In genomic region chr3:37401729-37402610, GRCm38 (mm10) we compare ENCODE assay signal across 11 mouse cellular contexts. TPM values are rescaled to one million over a fixed set of nuclear protein-coding genes. Genes with fewer than 3 reads are reported as not detected.
DNase-seq lines count a peak whose midpoint lies in the region; ATAC-seq and TF ChIP-seq lines count a peak whose summit lies in the region.
"Had no signal": no experiment of that assay in that cellular context is flagged by ENCODE, and none has a peak within 500 bp of the region (broad histone marks: within the 10 kb centered on the region; RNA-seq: fewer than 3 reads in every experiment).

No protein-coding gene starts in this region.

- DNase-seq in adrenal gland, adult (ENCODE audit: inconsistent age in 2 of 2, low spot score in 1 of 2): peak; percentile 69 to 86
- DNase-seq in adrenal gland, postnatal 4 days (ENCODE audit: low spot score in 2 of 2): no peak
- peak; percentile 11 for DNase-seq in brain, embryonic 14.5 days (ENCODE audit: low read depth)
- DNase-seq in heart, postnatal 10 days: peak; percentile 54
- DNase-seq in limb, embryonic 14.5 days (ENCODE audit: low spot score): peak; percentile 87
- DNase-seq in right cerebral cortex, adult 2 months (ENCODE audit: low spot score in 2 of 2): no peak
- DNase-seq in cerebellum, adult 9-11 months: no peak
- no peak for DNase-seq in cerebellum, adult 11-12 months
- DNase-seq: layer of hippocampus, adult 9-11 months; thymus, adult 18-20 months had no signal

- no peak overlapping the region for H3K4me3 ChIP-seq in limb, embryonic 14.5 days (replicated peaks; ENCODE audit: low read length)
- H3K4me3 ChIP-seq: forebrain, embryonic 12.5 days had no signal

- TF ChIP-seq POLR2A in brain, embryonic 14.5 days (IDR thresholded peaks at IDR 0.05; ENCODE audit: borderline replicate concordance, extremely low read depth, insufficient read depth, insufficient read length, poor library complexity, severe bottlenecking): no peak
- no peak for TF ChIP-seq POLR2A in limb, embryonic 14.5 days (IDR thresholded peaks at IDR 0.05; ENCODE audit: borderline replicate concordance, extremely low read depth, insufficient read depth, insufficient read length)

- H3K9me3 ChIP-seq in limb, embryonic 14.5 days (ENCODE audit: control insufficient read depth, low read length): no peaks in the 10 kb centered on the region
- H3K9me3 ChIP-seq: forebrain, embryonic 12.5 days had no signal

- no peak overlapping the region for H3K9ac ChIP-seq in limb, embryonic 14.5 days (ENCODE audit: low read depth, low read length, severe bottlenecking)
- H3K9ac ChIP-seq: forebrain, embryonic 12.5 days had no signal

- peaks cover 26% of the 10 kb centered on the region for H3K4me1 ChIP-seq in limb, embryonic 14.5 days (ENCODE audit: control insufficient read depth, insufficient read depth, low read length)
- H3K4me1 ChIP-seq: forebrain, embryonic 12.5 days had no signal

- H3K36me3 ChIP-seq in limb, embryonic 14.5 days (ENCODE audit: control insufficient read depth, insufficient read depth, low read length): no peaks in the 10 kb centered on the region
- H3K36me3 ChIP-seq: forebrain, embryonic 12.5 days had no signal

- intact Hi-C loops in heart, postnatal 10 days (cut with DNase I): no loop called here

- H3K27ac ChIP-seq in limb, embryonic 14.5 days (replicated peaks; ENCODE audit: low read depth, low read length): peak overlapping the region; percentile 91
- H3K27ac ChIP-seq: forebrain, embryonic 12.5 days had no signal

- peak; percentile 87 for ATAC-seq in limb, embryonic 14.5 days (ENCODE audit: low FRiP score, low read depth)

- no peaks in the 10 kb centered on the region for H3K27me3 ChIP-seq in limb, embryonic 14.5 days (ENCODE audit: control insufficient read depth, insufficient read depth, low read length)
- H3K27me3 ChIP-seq: forebrain, embryonic 12.5 days had no signal

- no peak overlapping the region for H3K4me2 ChIP-seq in limb, embryonic 14.5 days (replicated peaks; ENCODE audit: low read depth, low read length, severe bottlenecking)
- H3K4me2 ChIP-seq: forebrain, embryonic 12.5 days had no signal

- TF ChIP-seq CTCF in brain, embryonic 14.5 days (IDR thresholded peaks at IDR 0.05; ENCODE audit: borderline replicate concordance, extremely low read depth, insufficient read depth, insufficient read length): no peak

- WGBS in limb, embryonic 14.5 days: 26% methylated on average over 11 of the region's 11 CpGs

RNA-seq across cellular contexts. Expression of gene Spata5, which starts 17.7 kb away (rescaled TPM):
- 10 to 100 TPM; 32.0 to 42.8 TPM for total RNA-seq in adrenal gland, postnatal 4 days (2021)
- polyA plus RNA-seq in brain, embryonic 14.5 days (2012; rRNA removed): 7.1 and 12.3 TPM in 2 replicates
- 10 to 100 TPM; 21.1 to 23.3 TPM for total RNA-seq in heart, postnatal 10 days (2021)
- polyA plus RNA-seq in limb, embryonic 14.5 days (2012; rRNA removed): 5.7 and 9.6 TPM in 2 replicates
- 39.9 and 40.2 TPM in 2 replicates for polyA plus RNA-seq in limb, embryonic 14.5 days (2014; fragmentation: Nextera tagmentation; extraction: Ambion mirVana)

RNA-seq across cellular contexts. Expression of gene Nudt6, which starts 18.0 kb away (rescaled TPM):
- 10 to 100 TPM; 17.5 to 18.3 TPM for total RNA-seq in adrenal gland, postnatal 4 days (2021)
- 4.6 and 6.0 TPM in 2 replicates for polyA plus RNA-seq in brain, embryonic 14.5 days (2012; rRNA removed)
- total RNA-seq in heart, postnatal 10 days (2021): 10 to 100 TPM; 18.2 to 24.2 TPM
- polyA plus RNA-seq in limb, embryonic 14.5 days (2012; rRNA removed): 7.2 and 8.9 TPM in 2 replicates
- polyA plus RNA-seq in limb, embryonic 14.5 days (2014; fragmentation: Nextera tagmentation; extraction: Ambion mirVana): 5.0 and 5.9 TPM in 2 replicates

RNA-seq across cellular contexts. Expression of gene Fgf2, which starts 53.8 kb away (rescaled TPM):
- 1 to 10 TPM; 5.0 to 7.1 TPM for total RNA-seq in adrenal gland, postnatal 4 days (2021)
- polyA plus RNA-seq in brain, embryonic 14.5 days (2012; rRNA removed): 0.58 and 0.88 TPM in 2 replicates
- total RNA-seq in heart, postnatal 10 days (2021): 1 to 10 TPM; 3.2 to 3.8 TPM
- polyA plus RNA-seq in limb, embryonic 14.5 days (2012; rRNA removed): 12.7 and 12.9 TPM in 2 replicates
- 10.5 and 10.8 TPM in 2 replicates for polyA plus RNA-seq in limb, embryonic 14.5 days (2014; fragmentation: Nextera tagmentation; extraction: Ambion mirVana)

Comparison
In these comparisons a context has a peak if more than half of its experiments do, and no peak if none do; other contexts are left out.
1. DNase-seq: peak in adrenal gland, adult (2 of 2), brain, embryonic 14.5 days (single experiment), heart, postnatal 10 days (2 of 2) and limb, embryonic 14.5 days (single experiment); none in adrenal gland, postnatal 4 days (0 of 2), right cerebral cortex, adult 2 months (0 of 2), cerebellum, adult 9-11 months (single experiment) and cerebellum, adult 11-12 months (single experiment).